Mouse (Mus musculus) heart, postnatal 0 days (tissue): ENCODE measurements around the gene Tomm20.

Experiments used
- CTCF ChIP-seq: IDR thresholded peaks from 2 replicates; pipeline ENCODE4 v1.5.1; 2016; ENCODE audit warnings: antibody characterized with exemption, control low read depth, low read depth
- EP300 ChIP-seq: IDR thresholded peaks from 2 replicates; pipeline ENCODE4 v1.6.1; 2016; ENCODE audit warnings: antibody characterized with exemption, low read depth

DNA sequence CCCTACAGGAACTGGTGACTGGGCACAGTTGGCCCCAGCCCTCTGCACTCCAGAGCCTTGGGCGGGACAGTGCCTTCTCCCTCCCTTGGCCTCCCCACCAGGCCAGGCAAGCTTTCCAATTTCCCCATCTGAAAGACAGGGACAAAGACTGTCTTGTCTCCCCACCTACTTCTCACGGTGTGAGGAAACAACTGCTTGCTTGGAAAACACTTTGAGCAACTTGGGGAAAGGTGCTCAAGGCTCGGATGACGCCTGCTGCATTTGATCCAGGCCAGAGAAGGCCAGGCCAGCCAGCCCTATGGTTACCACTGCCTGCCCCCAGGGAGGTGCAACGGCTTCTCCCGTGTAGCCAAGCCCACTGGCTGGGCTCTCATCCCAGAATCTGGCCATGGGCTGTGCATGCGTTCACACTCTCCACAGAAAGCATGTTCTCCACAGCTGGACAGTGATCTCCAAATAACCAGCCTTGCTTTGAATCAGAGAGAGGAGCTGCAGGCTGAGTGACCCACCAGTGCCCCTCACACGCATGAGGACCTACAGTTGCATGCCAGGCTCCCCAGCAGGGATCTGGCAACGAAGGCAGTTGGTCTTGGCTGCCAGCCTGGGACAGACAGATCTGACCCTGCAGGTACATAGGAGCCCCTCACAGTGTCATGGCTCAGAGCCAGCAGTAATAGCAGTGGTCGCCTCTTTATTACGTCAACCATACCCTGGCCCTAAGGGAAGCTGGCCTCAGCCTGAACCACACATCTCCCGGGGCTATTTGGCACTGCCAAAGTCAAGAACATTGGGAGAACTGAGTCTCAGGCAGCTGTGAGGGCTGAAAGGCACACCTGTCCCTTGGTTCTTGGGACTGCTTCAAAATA lies 32.2 kb downstream of the Tomm20 start:
- TF ChIP-seq EP300 (no peak), CTCF (no peak)
